Mouse (Mus musculus) small intestine, adult 2 months (tissue): ENCODE data around the gene F11r. TPM values are rescaled to one million over a fixed set of nuclear protein-coding genes. Genes with fewer than 3 reads are reported as not detected.
A peak's percentile ranks its signal among the peaks of the same experiment; 100 is the strongest.
"Not testable (repeated sequence)": the region's sequence is repeated elsewhere in the genome, so short reads cannot be mapped to it uniquely, and the experiment has no call there.

Experiments
- H3K27ac ChIP-seq: fragments of 200-500 bp; 2 replicates; pipeline ENCODE4 v1.5.1; 2012; ENCODE audit warnings: low read depth, low read length, control low read depth, inconsistent platforms; ENCODE audit not compliant: insufficient read depth
- H3K27me3 ChIP-seq: fragments of 200-500 bp; 2 replicates; pipeline ENCODE4 v1.6.1; 2012; ENCODE audit warnings: mild to moderate bottlenecking, moderate library complexity, low read length, inconsistent platforms; ENCODE audit not compliant: control insufficient read depth, insufficient read depth
- H3K36me3 ChIP-seq: fragments of 200-500 bp; 2 replicates; pipeline ENCODE4 v1.6.1; 2012; ENCODE audit warnings: mild to moderate bottlenecking, low read length, control low read depth, inconsistent platforms; ENCODE audit not compliant: control insufficient read depth, insufficient read depth
- H3K4me1 ChIP-seq: fragments of 200-500 bp; 2 replicates; pipeline ENCODE4 v1.6.1; 2012; ENCODE audit warnings: low read length, inconsistent platforms, mixed read lengths; ENCODE audit not compliant: control insufficient read depth, insufficient read depth, insufficient read length
- H3K4me3 ChIP-seq: fragments of 200-500 bp; 2 replicates; pipeline ENCODE4 v1.5.1; 2012; ENCODE audit warnings: low read depth, mild to moderate bottlenecking, control low read depth, inconsistent platforms, low read length, moderate library complexity
- CTCF ChIP-seq: fragments of 200-500 bp; IDR thresholded peaks from 2 replicates; pipeline ENCODE4 v1.5.1; 2012; ENCODE audit warnings: low read depth, mild to moderate bottlenecking, control low read depth, inconsistent platforms, low read length, moderate library complexity, mixed read lengths; ENCODE audit not compliant: insufficient replicate concordance, insufficient read length; ENCODE audit errors: extremely low read depth
- POLR2A ChIP-seq: fragments of 200-500 bp; IDR thresholded peaks from 2 replicates; pipeline ENCODE4 v1.6.1; 2012; ENCODE audit warnings: low read depth, mild to moderate bottlenecking, control low read depth, inconsistent platforms, low read length, moderate library complexity
- WGBS: fragments of 180-500 bp; shearing (Covaris S2); methylation state at CpG from one replicate; pipeline ENCODE4 v1.1.7; 2018; 5-methylcytosine and 5-hydroxymethylcytosine counted together
- polyA plus RNA-seq: library from polyadenylated mRNA; depleted of rRNA; stranded (reverse); fragments of >200 nt; gene quantifications from 2 replicates; pipeline ENCODE4 v1.2.3, GENCODE M21; 2012

The F11r gene
- polyA plus RNA-seq, 1 experiment: 142 TPM

DNA sequence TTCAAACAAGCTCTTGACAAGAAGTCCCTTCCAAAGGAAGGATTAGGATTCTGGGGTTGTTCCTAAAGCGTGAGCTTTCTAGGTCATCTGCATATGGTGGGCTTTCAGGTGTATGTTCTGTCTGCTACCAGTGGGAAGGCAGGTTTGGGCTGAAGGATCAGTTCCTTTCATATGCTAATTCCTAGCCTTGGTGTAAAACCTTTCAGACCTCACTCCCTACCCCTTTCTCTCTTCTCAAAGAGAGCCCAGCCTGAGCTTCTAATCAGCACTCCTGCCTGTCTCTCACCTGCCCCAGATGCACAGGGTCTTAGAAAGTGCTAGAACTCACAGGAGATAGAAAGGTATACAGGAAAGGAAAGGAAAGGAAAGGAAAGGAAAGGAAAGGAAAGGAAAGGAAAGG, 34.1 kb downstream of the F11r start:
- Histone ChIP-seq H3K4me3 (no peak overlapping the region), H3K36me3 (no peaks in the 10 kb centered on the region), H3K27ac (no peak overlapping the region), H3K27me3 (no peaks in the 10 kb centered on the region), H3K4me1 (no peaks in the 10 kb centered on the region)
- TF ChIP-seq POLR2A (no peak), CTCF (no peak)
- 98% methylated on average over 1 of the region's 1 CpGs for whole genome bisulfite sequencing

DNA sequence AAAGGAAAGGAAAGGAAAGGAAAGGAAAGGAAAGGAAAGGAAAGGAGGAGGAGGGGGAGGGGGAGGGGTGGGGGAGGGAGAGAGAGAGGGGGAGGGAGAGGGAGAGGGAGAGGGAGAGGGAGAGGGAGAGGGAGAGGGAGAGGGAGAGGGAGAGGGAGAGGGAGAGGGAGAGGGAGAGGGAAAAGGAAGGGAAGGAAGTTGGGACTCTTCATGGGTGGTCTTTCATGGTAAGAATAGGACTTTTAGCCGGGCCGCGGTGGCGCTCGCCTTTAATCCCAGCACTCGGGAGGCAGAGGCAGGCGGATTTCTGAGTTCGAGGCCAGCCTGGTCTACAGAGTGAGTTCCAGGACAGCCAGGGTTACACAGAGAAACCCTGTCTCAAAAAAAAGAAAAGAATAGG, 34.6 kb downstream of the F11r start:
- 91% methylated on average over 8 of the region's 8 CpGs for WGBS
- H3K27me3 ChIP-seq, H3K36me3 ChIP-seq, H3K4me3 ChIP-seq, H3K4me1 ChIP-seq, H3K27ac ChIP-seq: not testable (repeated sequence)

DNA sequence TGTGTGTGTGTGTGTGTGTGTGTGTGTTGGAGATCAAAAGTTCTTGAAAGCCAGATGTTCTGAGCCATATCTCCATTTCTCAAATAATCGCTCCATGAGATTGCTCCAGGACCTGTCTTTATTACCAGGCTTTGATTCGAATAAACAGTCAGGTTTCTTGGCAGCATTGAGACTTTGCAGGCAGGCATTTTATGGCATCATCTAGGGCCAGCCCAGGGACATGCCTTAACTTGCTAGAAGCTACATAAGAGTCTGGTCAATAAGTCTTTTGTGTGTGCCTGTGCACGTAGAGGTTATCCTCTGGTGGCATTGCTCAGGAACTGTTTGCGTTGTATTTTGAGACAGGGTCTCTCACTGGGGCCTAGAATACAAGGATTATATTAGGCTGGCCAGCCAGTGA, 36.2 kb downstream of the F11r start:
- Histone ChIP-seq H3K27ac (no peak overlapping the region), H3K36me3 (no peaks in the 10 kb centered on the region), H3K27me3 (no peaks in the 10 kb centered on the region), H3K4me1 (no peaks in the 10 kb centered on the region), H3K4me3 (no peak overlapping the region)
- 25% methylated on average over 4 of the region's 4 CpGs for WGBS
- no peak for TF ChIP-seq CTCF
- TF ChIP-seq POLR2A: no peak

DNA sequence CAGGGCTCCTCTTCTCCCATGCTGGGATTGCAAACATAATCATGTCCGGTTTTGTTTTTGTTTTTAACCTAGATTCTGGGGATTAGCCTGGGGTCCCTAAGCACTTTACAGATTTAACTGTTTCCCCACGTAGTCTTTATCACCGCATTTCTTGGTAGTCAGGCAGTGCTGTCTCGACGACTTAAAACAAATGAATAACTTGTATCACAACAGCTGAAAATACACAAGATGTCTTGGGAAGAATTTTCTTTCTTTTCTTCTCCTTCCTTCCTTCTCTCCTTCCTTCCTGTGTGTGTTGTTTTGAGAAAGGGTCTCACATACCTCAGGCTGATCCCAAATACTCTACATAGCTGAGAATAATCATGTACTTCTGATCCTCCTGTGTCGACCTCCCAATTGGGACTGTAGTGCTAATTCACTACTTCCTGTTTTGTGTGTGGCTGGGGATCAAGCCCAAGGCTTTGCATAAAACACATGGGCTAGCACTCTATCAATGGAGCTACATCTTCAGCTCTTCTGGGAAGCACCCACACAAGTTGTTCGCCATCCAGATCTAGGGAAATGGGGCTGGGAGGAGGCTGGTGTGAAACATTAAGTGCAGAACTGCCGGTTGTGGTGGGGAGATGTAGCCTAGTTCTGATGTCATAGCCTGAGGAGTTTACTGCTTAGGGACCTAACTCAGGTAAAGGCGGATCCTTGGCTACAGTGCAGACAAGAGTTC, 36.7 kb downstream of the F11r start:
- H3K4me1 ChIP-seq: no peaks in the 10 kb centered on the region
- TF ChIP-seq POLR2A (no peak), CTCF (no peak)
- H3K36me3 ChIP-seq: no peaks in the 10 kb centered on the region
- H3K27me3 ChIP-seq: no peaks in the 10 kb centered on the region
- no peak overlapping the region for H3K4me3 ChIP-seq
- 43% methylated on average over 9 of the region's 9 CpGs for WGBS
- H3K27ac ChIP-seq: no peak overlapping the region

DNA sequence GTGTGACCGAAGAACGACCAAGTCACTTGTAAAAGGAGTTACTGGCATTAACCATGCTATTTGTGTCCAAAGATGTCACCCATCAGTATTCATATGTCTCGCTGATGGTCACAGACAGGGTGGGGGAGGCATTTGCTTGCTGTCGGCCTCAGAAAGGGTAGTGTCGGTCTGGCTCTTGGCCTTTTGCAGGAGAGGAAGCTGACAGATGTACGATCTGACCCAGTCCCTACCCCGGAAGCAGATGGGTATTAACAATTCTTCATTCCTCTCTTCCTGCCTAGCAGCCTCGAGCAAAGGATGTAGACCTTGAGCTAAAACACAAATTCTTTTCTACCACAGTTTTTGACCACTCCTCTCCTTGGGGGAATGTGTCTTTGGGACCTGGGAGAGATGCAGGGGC, 39.8 kb downstream of the F11r start:
- H3K4me1 ChIP-seq: no peaks in the 10 kb centered on the region
- H3K36me3 ChIP-seq: no peaks in the 10 kb centered on the region
- TF ChIP-seq CTCF: no peak
- TF ChIP-seq POLR2A: no peak
- H3K27me3 ChIP-seq: no peaks in the 10 kb centered on the region
- H3K27ac ChIP-seq: no peak overlapping the region
- WGBS: 75% methylated on average over 8 of the region's 8 CpGs
- no peak overlapping the region for H3K4me3 ChIP-seq

- H3K27ac ChIP-seq: peak overlapping the region; percentile 89
- H3K4me3 ChIP-seq: peak overlapping the region; percentile 67
- no peaks in the 10 kb centered on the region for H3K36me3 ChIP-seq
- no peak for TF ChIP-seq CTCF
- 0 out of 2 replicates have a peak, but pooled peaks have one; percentile 13 for TF ChIP-seq POLR2A
- no peaks in the 10 kb centered on the region for H3K4me1 ChIP-seq
- no peaks in the 10 kb centered on the region for H3K27me3 ChIP-seq
- 21% methylated on average over 27 of the region's 27 CpGs for WGBS
Measured at GRCm38 (mm10) chr1:171477758-171478545, 40.6 kb downstream of the F11r start.

- Histone ChIP-seq H3K27me3 (no peaks in the 10 kb centered on the region), H3K36me3 (no peaks in the 10 kb centered on the region), H3K4me3 (no peak overlapping the region), H3K27ac (no peak overlapping the region), H3K4me1 (no peaks in the 10 kb centered on the region)
- TF ChIP-seq POLR2A (no peak), CTCF (no peak)
- 21% methylated on average over 2 of the region's 2 CpGs for WGBS
Measured at GRCm38 (mm10) chr1:171478968-171479367, 41.6 kb downstream of the F11r start.
